Mouse (Mus musculus) hindbrain, embryonic 10.5 days (tissue): Measurements from ENCODE around the gene Prpf8. TPM values are rescaled to one million over a fixed set of nuclear protein-coding genes. Genes with fewer than 3 reads are reported as not detected.
A peak's percentile ranks its signal among the peaks of the same experiment; 100 is the strongest.
"Not testable (repeated sequence)": the region's sequence is repeated elsewhere in the genome, so short reads cannot be mapped to it uniquely, and the experiment has no call there.

ENCODE experiments used
- DNase-seq: peaks from one replicate; pipeline ENCODE4 v3.0.0-alpha.2; 2017; ENCODE audit warnings: low spot score
- H3K27ac ChIP-seq: fragments of 300-500 bp; sonication (generic); 2 replicates; pipeline ENCODE4 v1.5.1; 2016; ENCODE audit warnings: mild to moderate bottlenecking, moderate library complexity
- H3K27me3 ChIP-seq: fragments of 300-500 bp; sonication (generic); 2 replicates; pipeline ENCODE4 v1.6.1; 2016; ENCODE audit warnings: mild to moderate bottlenecking; ENCODE audit not compliant: poor library complexity, insufficient read depth, severe bottlenecking
- H3K36me3 ChIP-seq: fragments of 300-500 bp; sonication (generic); 2 replicates; pipeline ENCODE4 v1.6.1; 2016; ENCODE audit warnings: mild to moderate bottlenecking, moderate library complexity
- H3K4me1 ChIP-seq: fragments of 300-500 bp; sonication (generic); replicated peaks from 2 replicates; pipeline ENCODE4 v1.6.1; 2016; ENCODE audit warnings: mild to moderate bottlenecking
- H3K4me3 ChIP-seq: fragments of 300-500 bp; sonication (generic); 2 replicates; pipeline ENCODE4 v1.5.1; 2016; ENCODE audit warnings: mild to moderate bottlenecking, moderate library complexity
- H3K9me3 ChIP-seq: fragments of 300-500 bp; sonication (generic); 2 replicates; pipeline ENCODE4 v1.6.1; 2016; ENCODE audit warnings: mild to moderate bottlenecking, moderate library complexity
- WGBS: fragments of 180-500 bp; shearing (Covaris S2); methylation state at CpG from one replicate; pipeline ENCODE4 v1.1.7; 2016; 5-methylcytosine and 5-hydroxymethylcytosine counted together
- polyA plus RNA-seq: library from polyadenylated mRNA; unstranded; fragments of >200 nt; fragmentation: Nextera tagmentation; extraction: Ambion mirVana; gene quantifications from 2 replicates; pipeline ENCODE4 v1.2.1, GENCODE M21; 2016

Gene Prpf8
- polyA plus RNA-seq, 1 experiment from 2014 or later: 78.1 TPM

DNA sequence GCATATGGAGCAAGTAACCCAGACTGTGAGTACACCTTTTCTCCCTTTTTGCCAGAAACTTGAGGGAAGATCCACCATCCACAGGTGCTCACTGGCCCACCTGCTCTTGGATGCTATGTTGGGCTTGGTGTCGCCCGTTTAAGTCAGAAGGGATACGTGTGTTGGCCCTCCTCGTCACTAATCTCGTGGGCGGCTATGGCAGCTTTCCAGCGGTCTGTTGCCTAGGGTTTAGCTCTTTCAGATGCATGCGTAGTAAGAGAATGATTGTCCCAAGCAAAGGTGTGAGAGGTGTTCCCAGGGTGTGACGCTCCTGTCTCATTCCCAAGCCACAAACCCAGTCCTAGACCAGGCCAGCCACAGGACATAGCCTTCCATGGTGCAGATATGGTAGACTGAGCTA lies 58.1 kb downstream of the Prpf8 start:
- no peak for DNase-seq
- no peak overlapping the region for H3K27ac ChIP-seq
- WGBS: 90% methylated on average over 9 of the region's 9 CpGs
- no peaks in the 10 kb centered on the region for H3K27me3 ChIP-seq
- peaks cover 20% of the 10 kb centered on the region for H3K4me1 ChIP-seq
- H3K4me3 ChIP-seq: no peak overlapping the region
- peaks cover 10% of the 10 kb centered on the region; the same call in 1 of the 2 replicates for H3K36me3 ChIP-seq
- no peaks in the 10 kb centered on the region for H3K9me3 ChIP-seq

- peaks cover 29% of the 10 kb centered on the region for H3K4me1 ChIP-seq
- DNase-seq: no peak
- H3K9me3 ChIP-seq: no peaks in the 10 kb centered on the region
- WGBS: 81% methylated on average over 4 of the region's 4 CpGs
- peaks cover 10% of the 10 kb centered on the region; the same call in 1 of the 2 replicates for H3K36me3 ChIP-seq
- H3K27me3 ChIP-seq: no peaks in the 10 kb centered on the region
- no peak overlapping the region for H3K27ac ChIP-seq
- no peak overlapping the region for H3K4me3 ChIP-seq
Observed at GRCm38 (mm10) chr11:75546057-75546456, 59.4 kb downstream of the Prpf8 start.

DNA sequence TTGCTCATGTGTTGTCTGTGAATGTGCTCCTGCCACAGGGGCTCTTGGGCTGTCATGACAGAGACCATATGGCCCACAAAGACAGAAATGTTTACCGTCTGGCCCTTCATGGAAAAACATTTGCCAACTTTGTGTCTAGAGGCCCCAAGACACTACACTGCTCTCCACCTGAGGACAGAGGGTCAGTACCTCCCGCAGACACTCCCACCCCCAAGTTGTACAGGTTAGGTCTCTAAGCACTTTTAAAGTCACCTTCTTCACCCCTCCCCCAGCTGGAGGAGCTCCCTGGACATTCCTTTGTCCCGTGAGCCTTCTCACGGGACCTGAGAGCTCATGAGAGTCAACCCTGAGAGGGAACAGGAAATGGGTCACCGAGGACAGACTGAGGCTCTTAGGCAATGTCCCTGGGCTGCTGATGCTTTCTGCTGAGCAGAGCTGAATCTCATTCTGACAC lies 63.1 kb downstream of the Prpf8 start:
- Histone ChIP-seq H3K27ac (peak overlapping the region; percentile 30), H3K27me3 (no peaks in the 10 kb centered on the region), H3K36me3 (0 out of 2 replicates have a peak, but pooled peaks cover 6% of the 10 kb centered on the region), H3K9me3 (no peaks in the 10 kb centered on the region), H3K4me1 (peaks cover 45% of the 10 kb centered on the region), H3K4me3 (no peak overlapping the region)
- WGBS: 53% methylated on average over 5 of the region's 5 CpGs
- DNase-seq: no peak

GRCm38 (mm10) chr11:75550200-75550946 lies 63.8 kb downstream of the Prpf8 start:
- H3K27me3 ChIP-seq: no peaks in the 10 kb centered on the region
- H3K4me1 ChIP-seq: peaks cover 45% of the 10 kb centered on the region
- no peak overlapping the region for H3K4me3 ChIP-seq
- H3K36me3 ChIP-seq: 0 out of 2 replicates have a peak, but pooled peaks cover under 1% of the 10 kb centered on the region
- no peaks in the 10 kb centered on the region for H3K9me3 ChIP-seq
- 61% methylated on average over 12 of the region's 12 CpGs for WGBS
- peak overlapping the region; percentile 30 for H3K27ac ChIP-seq
- DNase-seq: no peak

DNA sequence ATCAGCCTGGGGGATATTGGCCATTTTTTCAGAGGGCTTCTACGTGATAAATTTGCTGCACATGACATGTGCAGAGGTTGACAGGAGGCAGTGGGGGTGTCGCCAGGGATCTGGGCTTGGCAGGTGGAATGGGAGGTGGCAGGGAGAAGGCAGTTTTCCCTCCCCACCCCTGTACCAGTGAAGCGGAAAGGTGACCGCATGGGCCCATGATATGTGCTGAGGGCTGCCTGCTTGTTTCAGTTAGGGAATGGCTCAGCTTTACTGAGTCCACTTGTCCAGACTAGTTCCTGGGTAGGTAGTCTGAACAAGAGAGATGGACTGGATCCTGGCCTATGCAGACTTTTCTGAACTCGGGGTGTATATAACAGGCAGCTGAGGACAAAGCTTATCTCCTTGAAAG lies 64.7 kb downstream of the Prpf8 start:
- Histone ChIP-seq H3K4me3 (no peak overlapping the region), H3K27me3 (no peaks in the 10 kb centered on the region), H3K27ac (peak overlapping the region; percentile 36; the same call in 1 of the 2 replicates), H3K9me3 (no peaks in the 10 kb centered on the region), H3K4me1 (peaks cover 42% of the 10 kb centered on the region), H3K36me3 (no peaks in the 10 kb centered on the region)
- DNase-seq: no peak
- 83% methylated on average over 5 of the region's 5 CpGs for WGBS

DNA sequence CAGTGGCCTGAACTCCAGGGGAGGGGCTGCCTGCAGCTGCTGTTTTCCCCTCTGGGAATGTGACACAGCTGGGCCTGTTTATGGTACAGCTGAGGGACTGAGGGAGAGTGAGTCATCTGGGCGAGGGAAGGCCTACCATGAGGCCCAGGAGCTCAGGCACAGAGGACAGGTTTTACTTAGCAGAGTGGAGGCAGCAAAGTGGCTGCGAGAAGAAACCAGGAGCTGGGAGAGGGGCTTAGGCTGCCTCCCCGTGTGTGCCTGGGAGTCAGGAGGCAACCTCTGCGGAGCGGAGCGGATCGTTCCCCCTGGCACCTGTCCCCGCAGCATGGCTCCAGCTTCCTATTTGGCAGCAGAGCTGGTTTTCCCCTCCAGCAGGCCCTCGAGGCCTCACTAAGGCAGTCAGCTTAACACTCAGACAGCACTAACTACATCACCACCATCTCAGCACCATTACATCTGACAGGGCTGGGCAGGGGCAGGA lies 65.4 kb downstream of the Prpf8 start:
- no peak for DNase-seq
- peak overlapping the region; percentile 62 for H3K27ac ChIP-seq

GRCm38 (mm10) chr11:75552906-75553482 lies 66.4 kb downstream of the Prpf8 start:
- 51% methylated on average over 7 of the region's 7 CpGs for WGBS
- Histone ChIP-seq H3K36me3 (peaks cover 6% of the 10 kb centered on the region; the same call in 1 of the 2 replicates), H3K27ac (no peak overlapping the region), H3K4me3 (no peak overlapping the region), H3K4me1 (peaks cover 51% of the 10 kb centered on the region), H3K27me3 (no peaks in the 10 kb centered on the region), H3K9me3 (0 out of 2 replicates have a peak, but pooled peaks cover 2% of the 10 kb centered on the region)
- DNase-seq: no peak

More for the DNA sequence above, 65.4 kb downstream of the Prpf8 start:
- 77% methylated on average over 9 of the region's 9 CpGs for WGBS
- Histone ChIP-seq H3K4me1 (peaks cover 45% of the 10 kb centered on the region), H3K27me3 (no peaks in the 10 kb centered on the region), H3K9me3 (no peaks in the 10 kb centered on the region), H3K4me3 (0 out of 2 replicates have a peak overlapping the region, but pooled peaks have one; percentile 4), H3K36me3 (no peaks in the 10 kb centered on the region)

DNA sequence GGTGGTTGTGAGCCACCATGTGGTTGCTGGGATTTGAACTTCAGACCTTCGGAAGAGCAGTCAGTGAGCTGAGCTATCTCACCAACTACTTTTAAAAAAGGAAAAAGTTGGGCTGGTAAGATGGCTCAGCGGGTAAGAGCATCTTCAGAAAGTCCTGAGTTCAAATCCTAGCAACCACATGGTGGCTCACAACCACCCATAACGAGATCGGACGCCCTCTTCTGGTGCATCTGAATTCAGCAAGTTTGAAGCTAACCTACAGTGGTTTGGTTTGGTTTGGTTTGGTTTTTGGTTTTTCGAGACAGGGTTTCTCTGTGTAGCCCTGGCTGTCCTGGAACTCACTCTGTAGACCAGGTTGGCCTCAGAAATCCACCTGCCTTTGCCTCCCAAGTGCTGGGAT lies 69.4 kb downstream of the Prpf8 start:
- H3K9me3 ChIP-seq: not testable (repeated sequence)

GRCm38 (mm10) chr11:75557142-75557541 lies 70.5 kb downstream of the Prpf8 start:
- peaks cover 20% of the 10 kb centered on the region for H3K4me1 ChIP-seq
- peak overlapping the region; percentile 75 for H3K27ac ChIP-seq
- DNase-seq: no peak
- no peaks in the 10 kb centered on the region for H3K27me3 ChIP-seq
- H3K36me3 ChIP-seq: peaks cover 9% of the 10 kb centered on the region; the same call in 1 of the 2 replicates
- WGBS: 63% methylated on average over 6 of the region's 6 CpGs
- H3K9me3 ChIP-seq: 0 out of 2 replicates have a peak, but pooled peaks cover 2% of the 10 kb centered on the region
- no peak overlapping the region for H3K4me3 ChIP-seq

More for the DNA sequence above, 69.4 kb downstream of the Prpf8 start:
- not testable (repeated sequence) for H3K27me3 ChIP-seq, H3K27ac ChIP-seq, DNase-seq, H3K36me3 ChIP-seq, H3K4me3 ChIP-seq
- peaks cover 31% of the 10 kb centered on the region for H3K4me1 ChIP-seq
- 93% methylated on average over 6 of the region's 6 CpGs for WGBS

DNA sequence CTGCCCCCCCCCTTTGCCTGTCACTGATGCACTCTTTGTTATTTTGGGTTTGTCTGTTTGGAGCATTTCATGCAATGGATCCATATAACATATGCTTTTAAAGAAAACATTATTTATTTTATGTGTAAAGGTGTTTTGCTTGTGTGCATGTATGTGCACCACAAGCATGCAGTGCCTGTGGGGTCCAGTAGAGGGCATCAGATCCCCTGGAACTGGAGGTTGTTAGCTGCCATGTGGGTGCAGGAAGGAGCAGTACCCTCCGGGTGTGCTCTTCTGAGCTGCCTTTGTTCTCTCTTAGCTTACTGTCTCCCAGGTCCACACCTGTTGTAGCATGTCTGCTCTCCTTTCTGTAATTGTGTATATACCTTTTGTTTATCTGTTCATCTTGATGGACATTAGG lies 71.5 kb downstream of the Prpf8 start:
- 94% methylated on average over 1 of the region's 1 CpGs for WGBS
- Histone ChIP-seq H3K27me3 (no peaks in the 10 kb centered on the region), H3K4me1 (peaks cover 10% of the 10 kb centered on the region), H3K36me3 (peaks cover 15% of the 10 kb centered on the region), H3K4me3 (no peak overlapping the region), H3K27ac (no peak overlapping the region), H3K9me3 (0 out of 2 replicates have a peak, but pooled peaks cover 2% of the 10 kb centered on the region)
- no peak for DNase-seq
